In genomic region chr17:6961181-6962000, GRCm38 (mm10) we compare ENCODE assay signal across 8 mouse cellular contexts. TPM values are rescaled to one million over a fixed set of nuclear protein-coding genes. Genes with fewer than 3 reads are reported as not detected.
A peak's percentile ranks its signal among the peaks of the same experiment; 100 is the strongest.
DNase-seq lines count a peak whose midpoint lies in the region; ATAC-seq and TF ChIP-seq lines count a peak whose summit lies in the region.
"Not testable (repeated sequence)": the region's sequence is repeated elsewhere in the genome, so short reads cannot be mapped to it uniquely, and the experiment has no call there.

No protein-coding gene starts in this region.

- not testable (repeated sequence) for TF ChIP-seq POLR2A in cerebellum, adult 2 months (IDR thresholded peaks at IDR 0.05; ENCODE audit: borderline replicate concordance, insufficient read depth, low read length); limb, embryonic 14.5 days (IDR thresholded peaks at IDR 0.05; ENCODE audit: borderline replicate concordance, extremely low read depth, insufficient read depth, insufficient read length); spleen, adult 2 months (IDR thresholded peaks at IDR 0.05; ENCODE audit: low read depth, low read length)

- not testable (repeated sequence) for H3K27me3 ChIP-seq in cerebellum, adult 2 months (ENCODE audit: control insufficient read depth, insufficient read depth, low read length); forebrain, embryonic 13.5 days; heart, embryonic 16.5 days (ENCODE audit: control insufficient read depth, insufficient read depth, low read length); limb, embryonic 14.5 days (ENCODE audit: control insufficient read depth, insufficient read depth, low read length); midbrain, embryonic 13.5 days; spleen, adult 2 months (ENCODE audit: control insufficient read depth, insufficient read depth, low read length)

- not testable (repeated sequence) for TF ChIP-seq CTCF in cerebellum, adult 2 months (IDR thresholded peaks at IDR 0.05; ENCODE audit: borderline replicate concordance, insufficient read depth, low read depth, low read length); spleen, adult 2 months (IDR thresholded peaks at IDR 0.05; ENCODE audit: extremely low read depth, insufficient read depth, insufficient read length, insufficient replicate concordance)

- DNase-seq in CD8-positive naive resting alpha-beta T cell, adult 2 months (ENCODE audit: low read depth in 2 of 2, low spot score in 2 of 2): peak; percentile 44 to 57
- peak; percentile 43 to 74 for DNase-seq in cerebellum, adult 2 months
- DNase-seq in kidney, adult 8-10 months: peak; percentile 38 to 42
- DNase-seq in limb, embryonic 14.5 days (ENCODE audit: low spot score); spleen, adult 2 months (ENCODE audit: low read depth in 1 of 2, low spot score in 2 of 2): not testable (repeated sequence)

- H3K27ac ChIP-seq in cerebellum, adult 2 months (ENCODE audit: insufficient read depth, low read length); forebrain, embryonic 13.5 days; limb, embryonic 14.5 days (replicated peaks; ENCODE audit: low read depth, low read length); midbrain, embryonic 13.5 days: not testable (repeated sequence)
- peak overlapping the region; percentile 25; the same call in 1 of the 2 replicates for H3K27ac ChIP-seq in heart, embryonic 16.5 days (ENCODE audit: low read length)
- peak overlapping the region; percentile 41 for H3K27ac ChIP-seq in spleen, adult 2 months (ENCODE audit: insufficient read depth, low read length)

- H3K9me3 ChIP-seq in forebrain, embryonic 13.5 days (replicated peaks); heart, embryonic 16.5 days (replicated peaks; ENCODE audit: control insufficient read depth, low read length); limb, embryonic 14.5 days (ENCODE audit: control insufficient read depth, low read length); midbrain, embryonic 13.5 days: not testable (repeated sequence)

- not testable (repeated sequence) for H3K9ac ChIP-seq in forebrain, embryonic 13.5 days; heart, embryonic 16.5 days (ENCODE audit: low read length); limb, embryonic 14.5 days (ENCODE audit: low read depth, low read length, severe bottlenecking); midbrain, embryonic 13.5 days (replicated peaks)

- H3K4me1 ChIP-seq in cerebellum, adult 2 months (ENCODE audit: control insufficient read depth, insufficient read depth, low read length); forebrain, embryonic 13.5 days; heart, embryonic 16.5 days (ENCODE audit: control insufficient read depth, insufficient read depth, low read length); limb, embryonic 14.5 days (ENCODE audit: control insufficient read depth, insufficient read depth, low read length); midbrain, embryonic 13.5 days (replicated peaks); spleen, adult 2 months (ENCODE audit: control insufficient read depth, insufficient read depth, insufficient read length): not testable (repeated sequence)

- H3K36me3 ChIP-seq in forebrain, embryonic 13.5 days (ENCODE audit: poor library complexity, severe bottlenecking); heart, embryonic 16.5 days (ENCODE audit: control insufficient read depth, insufficient read depth); limb, embryonic 14.5 days (ENCODE audit: control insufficient read depth, insufficient read depth, low read length); midbrain, embryonic 13.5 days; spleen, adult 2 months (ENCODE audit: control insufficient read depth, insufficient read depth, low read length): not testable (repeated sequence)

- H3K4me3 ChIP-seq in cerebellum, adult 2 months (replicated peaks; ENCODE audit: insufficient read depth, low read depth, low read length): peak overlapping the region; percentile 62
- H3K4me3 ChIP-seq in forebrain, embryonic 13.5 days: peak overlapping the region; percentile 29
- H3K4me3 ChIP-seq in heart, embryonic 16.5 days (ENCODE audit: low read length): peak overlapping the region; percentile 38
- peak overlapping the region; percentile 43 for H3K4me3 ChIP-seq in limb, embryonic 14.5 days (replicated peaks; ENCODE audit: low read length)
- peak overlapping the region; percentile 30 for H3K4me3 ChIP-seq in midbrain, embryonic 13.5 days (replicated peaks)
- H3K4me3 ChIP-seq in spleen, adult 2 months (ENCODE audit: extremely low read depth, insufficient read depth, insufficient read length): peak overlapping the region; percentile 42

- 1% methylated on average over 21 of the region's 48 CpGs for WGBS in cerebellum, adult 2 months
- WGBS in forebrain, embryonic 13.5 days: 0% methylated on average over 17 of the region's 48 CpGs
- WGBS in heart, embryonic 16.5 days: under 1% methylated on average over 16 of the region's 48 CpGs
- under 1% methylated on average over 14 of the region's 48 CpGs for WGBS in limb, embryonic 14.5 days
- 0% methylated on average over 20 of the region's 48 CpGs for WGBS in midbrain, embryonic 13.5 days
- WGBS in spleen, adult 2 months: under 1% methylated on average over 15 of the region's 48 CpGs

- peak; percentile 97 for ATAC-seq in forebrain, embryonic 13.5 days
- ATAC-seq in heart, embryonic 16.5 days (replicated peaks; ENCODE audit: extremely low read depth, insufficient read depth, low FRiP score): peak; percentile 97
- ATAC-seq in limb, embryonic 14.5 days (ENCODE audit: low FRiP score, low read depth): peak; percentile 98
- ATAC-seq in midbrain, embryonic 13.5 days: peak; percentile 96

- H3K4me2 ChIP-seq in forebrain, embryonic 13.5 days: peak overlapping the region; percentile 49
- peak overlapping the region; percentile 56 for H3K4me2 ChIP-seq in heart, embryonic 16.5 days (ENCODE audit: low read depth, low read length)
- H3K4me2 ChIP-seq in limb, embryonic 14.5 days (replicated peaks; ENCODE audit: low read depth, low read length, severe bottlenecking): peak overlapping the region; percentile 37; the same call in 1 of the 2 replicates
- H3K4me2 ChIP-seq in midbrain, embryonic 13.5 days (replicated peaks): peak overlapping the region; percentile 43

RNA-seq across cellular contexts. Expression of gene Tagap1, which starts 0.4 kb away (rescaled TPM):
- polyA plus RNA-seq in cerebellum, adult 2 months (2012; rRNA removed): 35.8 and 38.7 TPM in 2 replicates
- polyA plus RNA-seq in forebrain, embryonic 13.5 days (2015; fragmentation: Nextera tagmentation; extraction: Ambion mirVana): 48.8 and 50.1 TPM in 2 replicates
- polyA plus RNA-seq in heart, embryonic 16.5 days (2015; fragmentation: Nextera tagmentation; extraction: Ambion mirVana): 31.1 and 31.4 TPM in 2 replicates
- polyA plus RNA-seq in limb, embryonic 14.5 days (2012; rRNA removed): 52.7 and 53.0 TPM in 2 replicates
- 52.3 and 59.7 TPM in 2 replicates for polyA plus RNA-seq in limb, embryonic 14.5 days (2014; fragmentation: Nextera tagmentation; extraction: Ambion mirVana)
- 48.6 and 52.2 TPM in 2 replicates for polyA plus RNA-seq in midbrain, embryonic 13.5 days (2015; fragmentation: Nextera tagmentation; extraction: Ambion mirVana)
- polyA plus RNA-seq in spleen, adult 2 months (2012; rRNA removed): 10.6 and 11.4 TPM in 2 replicates

RNA-seq across cellular contexts. Expression of gene Rnaset2b, which starts 9.0 kb away (rescaled TPM):
- 77.2 and 83.7 TPM in 2 replicates for polyA plus RNA-seq in cerebellum, adult 2 months (2012; rRNA removed)
- 85.6 and 94.6 TPM in 2 replicates for polyA plus RNA-seq in forebrain, embryonic 13.5 days (2015; fragmentation: Nextera tagmentation; extraction: Ambion mirVana)
- polyA plus RNA-seq in heart, embryonic 16.5 days (2015; fragmentation: Nextera tagmentation; extraction: Ambion mirVana): 271 and 281 TPM in 2 replicates
- polyA plus RNA-seq in limb, embryonic 14.5 days (2012; rRNA removed): 78.6 and 137 TPM in 2 replicates
- 169 and 189 TPM in 2 replicates for polyA plus RNA-seq in limb, embryonic 14.5 days (2014; fragmentation: Nextera tagmentation; extraction: Ambion mirVana)
- polyA plus RNA-seq in midbrain, embryonic 13.5 days (2015; fragmentation: Nextera tagmentation; extraction: Ambion mirVana): 77.9 and 87.0 TPM in 2 replicates
- 83.8 and 105 TPM in 2 replicates for polyA plus RNA-seq in spleen, adult 2 months (2012; rRNA removed)

RNA-seq across cellular contexts. Expression of gene Rsph3b, which starts 12.9 kb away (rescaled TPM):
- polyA plus RNA-seq in cerebellum, adult 2 months (2012; rRNA removed): 15.7 and 16.7 TPM in 2 replicates
- 48.5 and 48.7 TPM in 2 replicates for polyA plus RNA-seq in forebrain, embryonic 13.5 days (2015; fragmentation: Nextera tagmentation; extraction: Ambion mirVana)
- 78.1 and 96.3 TPM in 2 replicates for polyA plus RNA-seq in heart, embryonic 16.5 days (2015; fragmentation: Nextera tagmentation; extraction: Ambion mirVana)
- polyA plus RNA-seq in limb, embryonic 14.5 days (2012; rRNA removed): 18.4 and 21.0 TPM in 2 replicates
- polyA plus RNA-seq in limb, embryonic 14.5 days (2014; fragmentation: Nextera tagmentation; extraction: Ambion mirVana): 42.5 and 44.0 TPM in 2 replicates
- polyA plus RNA-seq in midbrain, embryonic 13.5 days (2015; fragmentation: Nextera tagmentation; extraction: Ambion mirVana): 49.4 and 53.0 TPM in 2 replicates
- 9.0 and 9.5 TPM in 2 replicates for polyA plus RNA-seq in spleen, adult 2 months (2012; rRNA removed)

RNA-seq across cellular contexts. Expression of gene Gm49721, which starts 17.3 kb away (rescaled TPM):
- polyA plus RNA-seq in cerebellum, adult 2 months (2012; rRNA removed): 1.4 and 1.5 TPM in 2 replicates
- 0.22 and 0.47 TPM in 2 replicates for polyA plus RNA-seq in forebrain, embryonic 13.5 days (2015; fragmentation: Nextera tagmentation; extraction: Ambion mirVana)
- polyA plus RNA-seq in heart, embryonic 16.5 days (2015; fragmentation: Nextera tagmentation; extraction: Ambion mirVana): 0.05 and 0.30 TPM in 2 replicates
- 0.19 and 0.39 TPM in 2 replicates for polyA plus RNA-seq in limb, embryonic 14.5 days (2012; rRNA removed)
- polyA plus RNA-seq in limb, embryonic 14.5 days (2014; fragmentation: Nextera tagmentation; extraction: Ambion mirVana): 0.11 and 0.18 TPM in 2 replicates
- polyA plus RNA-seq in midbrain, embryonic 13.5 days (2015; fragmentation: Nextera tagmentation; extraction: Ambion mirVana): 0.17 and 0.35 TPM in 2 replicates
- 0.70 TPM in 1 of 2 replicates, not detected in the other for polyA plus RNA-seq in spleen, adult 2 months (2012; rRNA removed)
